Mouse (Mus musculus) adrenal gland, adult 18-20 months (tissue): ENCODE measurements around the gene Bnc2. TPM values are rescaled to one million over a fixed set of nuclear protein-coding genes. Genes with fewer than 3 reads are reported as not detected.

ENCODE experiments used
- DNase-seq, 2 experiments: peaks; one replicate each; pipeline ENCODE4 v3.0.0; 2021 to 2022; ENCODE audit warnings: low spot score in 2 of 2
- total RNA-seq, 2 experiments: library from RNA; stranded (reverse); gene quantifications; 1 replicate in 1 of 2; 2 replicates in 1 of 2; pipeline ENCODE4 v1.2.3; 2021

The Bnc2 gene
- total RNA-seq, 2 experiments from 2014 or later: 12.0 to 13.8 TPM

- DNase-seq: no peak
Measured at GRCm38 (mm10) chr4:84633991-84634390, 41.1 kb downstream of the Bnc2 start.

- DNase-seq: no peak
Measured at GRCm38 (mm10) chr4:84632832-84633789, 42.0 kb downstream of the Bnc2 start.

GRCm38 (mm10) chr4:84627616-84628015 lies 47.5 kb downstream of the Bnc2 start:
- no peak for DNase-seq

GRCm38 (mm10) chr4:84623312-84623711 lies 51.8 kb downstream of the Bnc2 start:
- DNase-seq: no peak

GRCm38 (mm10) chr4:84621785-84622184 lies 53.3 kb downstream of the Bnc2 start:
- DNase-seq: no peak

GRCm38 (mm10) chr4:84609861-84610260 lies 65.2 kb downstream of the Bnc2 start:
- no peak for DNase-seq

GRCm38 (mm10) chr4:84604461-84604860 lies 70.6 kb downstream of the Bnc2 start:
- DNase-seq: no peak

- no peak for DNase-seq
Measured at GRCm38 (mm10) chr4:84580260-84580952, 94.7 kb downstream of the Bnc2 start.

GRCm38 (mm10) chr4:84578296-84578695 lies 96.8 kb downstream of the Bnc2 start:
- no peak for DNase-seq

- no peak for DNase-seq
Measured at GRCm38 (mm10) chr4:84566123-84566522, 109.0 kb downstream of the Bnc2 start.

GRCm38 (mm10) chr4:84545204-84545871 lies 129.7 kb downstream of the Bnc2 start:
- DNase-seq: peak; percentile 58 to 70

- DNase-seq: no peak
Measured at GRCm38 (mm10) chr4:84544646-84545045, 130.4 kb downstream of the Bnc2 start.

GRCm38 (mm10) chr4:84540531-84540930 lies 134.5 kb downstream of the Bnc2 start:
- DNase-seq: no peak

- no peak for DNase-seq
Measured at GRCm38 (mm10) chr4:84539396-84539795, 135.7 kb downstream of the Bnc2 start.

- DNase-seq: no peak
Measured at GRCm38 (mm10) chr4:84528886-84529789, 145.9 kb downstream of the Bnc2 start.

- DNase-seq: no peak
Measured at GRCm38 (mm10) chr4:84528358-84528757, 146.7 kb downstream of the Bnc2 start.

GRCm38 (mm10) chr4:84527066-84527933 lies 147.8 kb downstream of the Bnc2 start:
- DNase-seq: no peak

GRCm38 (mm10) chr4:84523651-84524221 lies 151.3 kb downstream of the Bnc2 start:
- peak; percentile 29 to 56 for DNase-seq

GRCm38 (mm10) chr4:84523211-84523610 lies 151.9 kb downstream of the Bnc2 start:
- DNase-seq: peak in 1 of 2 experiments; percentile 38
